Mouse (Mus musculus) midbrain, embryonic 13.5 days (tissue): ENCODE results near the gene Hps6. TPM values are rescaled to one million over a fixed set of nuclear protein-coding genes. Genes with fewer than 3 reads are reported as not detected.

Source experiments
- ATAC-seq: fragments of 200-750 bp; cut with Nextera tagmentation; 2 replicates; pipeline ENCODE4 v1.8.0; 2017; ENCODE audit warnings: mild to moderate bottlenecking, moderate TSS enrichment, moderate library complexity
- H3K27ac ChIP-seq: fragments of 300-500 bp; sonication (generic); 2 replicates; pipeline ENCODE4 v1.5.1; 2015; ENCODE audit warnings: inconsistent platforms, mild to moderate bottlenecking, moderate library complexity
- H3K27me3 ChIP-seq: fragments of 300-500 bp; sonication (generic); 2 replicates; pipeline ENCODE4 v1.6.1; 2015; ENCODE audit warnings: mild to moderate bottlenecking, inconsistent platforms
- H3K36me3 ChIP-seq: fragments of 300-500 bp; sonication (generic); 2 replicates; pipeline ENCODE4 v1.6.1; 2015; ENCODE audit warnings: mild to moderate bottlenecking, inconsistent platforms
- H3K4me1 ChIP-seq: fragments of 300-500 bp; sonication (generic); replicated peaks from 2 replicates; pipeline ENCODE4 v1.6.1; 2015; ENCODE audit warnings: inconsistent platforms
- H3K4me2 ChIP-seq: fragments of 300-500 bp; sonication (generic); replicated peaks from 2 replicates; pipeline ENCODE4 v1.6.1; 2015; ENCODE audit warnings: moderate library complexity, mild to moderate bottlenecking, inconsistent platforms
- H3K4me3 ChIP-seq: fragments of 300-500 bp; sonication (generic); replicated peaks from 2 replicates; pipeline ENCODE4 v1.5.1; 2015; ENCODE audit warnings: mild to moderate bottlenecking, inconsistent platforms
- H3K9ac ChIP-seq: fragments of 300-500 bp; sonication (generic); replicated peaks from 2 replicates; pipeline ENCODE4 v1.6.1; 2015; ENCODE audit warnings: mild to moderate bottlenecking, inconsistent platforms
- H3K9me3 ChIP-seq: fragments of 300-500 bp; sonication (generic); 2 replicates; pipeline ENCODE4 v1.6.1; 2016; ENCODE audit warnings: mild to moderate bottlenecking, inconsistent platforms
- WGBS: fragments of 180-500 bp; shearing (Covaris S2); methylation state at CpG from one replicate; pipeline ENCODE4 v1.1.7; 2015; 5-methylcytosine and 5-hydroxymethylcytosine counted together
- polyA plus RNA-seq: library from polyadenylated mRNA; unstranded; fragments of >200 nt; fragmentation: Nextera tagmentation; extraction: Ambion mirVana; gene quantifications from 2 replicates; pipeline ENCODE4 v1.2.1, GENCODE M21; 2015

The Hps6 gene
- polyA plus RNA-seq, 1 experiment from 2014 or later, result 2.0 TPM

DNA sequence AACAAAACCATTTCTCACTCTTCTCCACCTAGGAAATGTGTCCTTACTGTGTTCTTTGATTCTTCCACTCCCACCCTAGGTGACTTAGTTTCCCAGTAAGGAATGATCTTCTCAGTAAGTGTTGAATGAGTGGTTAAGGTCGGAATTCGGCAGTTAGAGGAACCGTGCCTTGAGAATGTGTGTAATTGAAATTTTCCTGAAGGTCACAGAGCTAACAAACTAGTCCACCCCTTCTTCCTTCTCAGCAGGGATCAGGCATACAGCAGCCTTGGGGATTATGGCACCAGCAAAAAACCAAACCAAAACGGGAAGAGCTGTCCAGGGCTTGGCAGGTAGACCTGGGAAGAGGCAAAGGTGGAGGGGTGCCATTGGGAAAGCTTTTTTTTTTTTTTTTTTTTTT, 45.8 kb downstream of the Hps6 start:
- Histone ChIP-seq H3K9me3 (no peaks in the 10 kb centered on the region), H3K27me3 (no peaks in the 10 kb centered on the region), H3K27ac (no peak overlapping the region), H3K4me2 (no peak overlapping the region), H3K4me3 (no peak overlapping the region), H3K4me1 (peaks cover 17% of the 10 kb centered on the region), H3K36me3 (no peaks in the 10 kb centered on the region), H3K9ac (no peak overlapping the region)
- no peak for ATAC-seq
- 71% methylated on average over 4 of the region's 4 CpGs for WGBS

DNA sequence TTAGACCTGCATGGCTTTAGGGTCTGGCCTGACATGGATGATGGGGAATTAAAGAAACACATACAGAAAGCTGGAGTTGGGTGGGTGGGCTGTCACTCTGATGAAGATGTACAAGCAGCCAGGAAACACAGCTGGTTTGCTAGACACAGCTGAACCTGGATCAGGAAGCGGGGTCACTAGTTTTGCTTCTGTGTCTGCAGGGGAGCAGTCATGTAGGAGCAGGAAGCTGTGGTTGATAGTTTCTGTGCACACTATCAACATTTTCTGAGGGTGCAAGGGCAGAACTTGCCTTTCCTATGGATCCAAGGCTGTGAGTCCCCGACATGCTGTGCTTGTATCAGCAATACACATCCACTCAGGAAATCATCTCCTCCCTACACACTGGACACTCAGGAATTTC, 47.2 kb downstream of the Hps6 start:
- no peak for ATAC-seq

More for the DNA sequence above, 47.2 kb downstream of the Hps6 start:
- Histone ChIP-seq H3K9ac (no peak overlapping the region), H3K4me2 (no peak overlapping the region), H3K27ac (no peak overlapping the region), H3K9me3 (no peaks in the 10 kb centered on the region), H3K4me1 (peaks cover 14% of the 10 kb centered on the region), H3K27me3 (no peaks in the 10 kb centered on the region), H3K36me3 (no peaks in the 10 kb centered on the region), H3K4me3 (no peak overlapping the region)
- WGBS, result 82% methylated on average over 2 of the region's 2 CpGs

Other genes starting within 250 kb of the Hps6 start
- gene Mgea5, start 219.7 kb upstream of the Hps6 start, polyA plus RNA-seq, result 96.2 and 102 TPM in 2 replicates
- gene Kcnip2, start 187.4 kb upstream of the Hps6 start, polyA plus RNA-seq, result 2.8 and 3.0 TPM in 2 replicates
- 22.1 and 23.4 TPM in 2 replicates for gene Armh3, start 5.0 kb upstream of the Hps6 start, polyA plus RNA-seq
- 20.5 and 21.8 TPM in 2 replicates for gene Pprc1, start 41.4 kb downstream of the Hps6 start, polyA plus RNA-seq
- gene Ldb1, start 41.7 kb downstream of the Hps6 start, polyA plus RNA-seq, result 121 and 140 TPM in 2 replicates
- gene Nolc1, start 72.4 kb downstream of the Hps6 start, polyA plus RNA-seq, result 82.9 and 85.4 TPM in 2 replicates
- gene Elovl3, start 128.4 kb downstream of the Hps6 start, polyA plus RNA-seq, result 1.1 TPM in 1 of 2 replicates, not detected in the other
- gene Pitx3, start 144.8 kb downstream of the Hps6 start, polyA plus RNA-seq, result 1.6 and 9.9 TPM in 2 replicates
- gene Gbf1, start 149.0 kb downstream of the Hps6 start, polyA plus RNA-seq, result 68.2 and 70.5 TPM in 2 replicates